Mouse (Mus musculus) hindbrain, embryonic 16.5 days (tissue): ENCODE measurements around the gene Fkbp7. TPM values are rescaled to one million over a fixed set of nuclear protein-coding genes. Genes with fewer than 3 reads are reported as not detected.

ENCODE experiments used
- ATAC-seq: fragments of 200-750 bp; cut with Nextera tagmentation; 2 replicates; pipeline ENCODE4 v1.8.0; 2017; ENCODE audit warnings: moderate TSS enrichment, moderate library complexity
- H3K27ac ChIP-seq: fragments of 300-500 bp; sonication (generic); 2 replicates; pipeline ENCODE4 v1.5.1; 2014; ENCODE audit warnings: low read depth, mild to moderate bottlenecking, control low read depth, low read length, moderate library complexity
- H3K27me3 ChIP-seq: fragments of 300-500 bp; sonication (generic); replicated peaks from 2 replicates; pipeline ENCODE4 v1.6.1; 2014; ENCODE audit warnings: low read length; ENCODE audit not compliant: control insufficient read depth, insufficient read depth
- H3K36me3 ChIP-seq: fragments of 300-500 bp; sonication (generic); 2 replicates; pipeline ENCODE4 v1.6.1; 2014; ENCODE audit warnings: mild to moderate bottlenecking, low read length, moderate library complexity, mixed read lengths; ENCODE audit not compliant: control insufficient read depth, insufficient read depth
- H3K4me1 ChIP-seq: fragments of 300-500 bp; sonication (generic); 2 replicates; pipeline ENCODE4 v1.6.1; 2014; ENCODE audit warnings: low read depth, low read length; ENCODE audit not compliant: control insufficient read depth, insufficient read depth
- H3K4me2 ChIP-seq: fragments of 300-500 bp; sonication (generic); 2 replicates; pipeline ENCODE4 v1.6.1; 2014; ENCODE audit warnings: mild to moderate bottlenecking, low read length, control low read depth, moderate library complexity
- H3K4me3 ChIP-seq: fragments of 300-500 bp; sonication (generic); 2 replicates; pipeline ENCODE4 v1.5.1; 2014; ENCODE audit warnings: mild to moderate bottlenecking, low read length, control low read depth, moderate library complexity
- H3K9ac ChIP-seq: fragments of 300-500 bp; sonication (generic); 2 replicates; pipeline ENCODE4 v1.6.1; 2014; ENCODE audit warnings: low read depth, mild to moderate bottlenecking, control low read depth, low read length, moderate library complexity
- H3K9me3 ChIP-seq: fragments of 300-500 bp; sonication (generic); 2 replicates; pipeline ENCODE4 v1.6.1; 2014; ENCODE audit warnings: mild to moderate bottlenecking, low read length, moderate library complexity; ENCODE audit not compliant: control insufficient read depth
- WGBS: fragments of 180-500 bp; shearing (Covaris S2); extraction: QIAGEN DNeasy Blood & Tissue Kit; methylation state at CpG from one replicate; pipeline ENCODE4 v1.1.7; 2014; 5-methylcytosine and 5-hydroxymethylcytosine counted together
- polyA plus RNA-seq: library from polyadenylated mRNA; unstranded; fragments of >200 nt; fragmentation: Nextera tagmentation; extraction: Ambion mirVana; gene quantifications from 2 replicates; pipeline ENCODE4 v1.2.1, GENCODE M21; 2015

The Fkbp7 gene
- polyA plus RNA-seq, 1 experiment from 2014 or later: 12.7 TPM

- WGBS: 36% methylated on average over 7 of the region's 7 CpGs
- H3K36me3 ChIP-seq: no peaks in the 10 kb centered on the region
- H3K4me3 ChIP-seq: peak overlapping the region; percentile 49
- H3K27ac ChIP-seq: peak overlapping the region; percentile 68
- H3K27me3 ChIP-seq: no peaks in the 10 kb centered on the region
- no peak overlapping the region; the same call in 1 of the 2 replicates for H3K9ac ChIP-seq
- H3K4me1 ChIP-seq: peaks cover 28% of the 10 kb centered on the region
- H3K4me2 ChIP-seq: peak overlapping the region; percentile 69
- no peak for ATAC-seq
- H3K9me3 ChIP-seq: no peaks in the 10 kb centered on the region
These were observed 661 bp upstream of the Fkbp7 start for GRCm38 (mm10) chr2:76673472-76674081.

GRCm38 (mm10) chr2:76672134-76672745 lies 676 bp downstream of the Fkbp7 start:
- Histone ChIP-seq H3K9me3 (no peaks in the 10 kb centered on the region), H3K27me3 (no peaks in the 10 kb centered on the region), H3K4me3 (peak overlapping the region; percentile 49), H3K9ac (peak overlapping the region; percentile 59), H3K27ac (peak overlapping the region; percentile 68), H3K4me2 (peak overlapping the region; percentile 69), H3K36me3 (no peaks in the 10 kb centered on the region), H3K4me1 (peaks cover 28% of the 10 kb centered on the region)
- 41% methylated on average over 9 of the region's 9 CpGs for WGBS
- ATAC-seq: no peak

GRCm38 (mm10) chr2:76671641-76672040 lies 1.3 kb downstream of the Fkbp7 start:
- Histone ChIP-seq H3K27me3 (no peaks in the 10 kb centered on the region), H3K4me3 (peak overlapping the region; percentile 49), H3K9ac (no peak overlapping the region; the same call in 1 of the 2 replicates), H3K4me1 (peaks cover 25% of the 10 kb centered on the region), H3K9me3 (no peaks in the 10 kb centered on the region), H3K36me3 (no peaks in the 10 kb centered on the region), H3K27ac (no peak overlapping the region), H3K4me2 (peak overlapping the region; percentile 69)
- ATAC-seq: no peak
- WGBS: 85% methylated on average over 6 of the region's 6 CpGs

- H3K27me3 ChIP-seq: no peaks in the 10 kb centered on the region
- ATAC-seq: no peak
- peaks cover 3% of the 10 kb centered on the region; the same call in 1 of the 2 replicates for H3K36me3 ChIP-seq
- H3K4me2 ChIP-seq: no peak overlapping the region
- WGBS: 79% methylated on average over 5 of the region's 5 CpGs
- H3K9me3 ChIP-seq: no peaks in the 10 kb centered on the region
- H3K27ac ChIP-seq: no peak overlapping the region
- H3K4me1 ChIP-seq: peaks cover 7% of the 10 kb centered on the region
- no peak overlapping the region for H3K9ac ChIP-seq
- no peak overlapping the region for H3K4me3 ChIP-seq
These were observed 5.7 kb downstream of the Fkbp7 start for GRCm38 (mm10) chr2:76667200-76667599.

- Histone ChIP-seq H3K4me3 (no peak overlapping the region), H3K4me2 (no peak overlapping the region), H3K27me3 (no peaks in the 10 kb centered on the region), H3K27ac (no peak overlapping the region), H3K4me1 (no peaks in the 10 kb centered on the region), H3K36me3 (peaks cover 3% of the 10 kb centered on the region; the same call in 1 of the 2 replicates), H3K9me3 (no peaks in the 10 kb centered on the region), H3K9ac (no peak overlapping the region)
- ATAC-seq: no peak
- WGBS: 97% methylated on average over 7 of the region's 7 CpGs
These were observed 7.4 kb downstream of the Fkbp7 start for GRCm38 (mm10) chr2:76665531-76665930.

- H3K4me3 ChIP-seq: no peak overlapping the region
- 54% methylated on average over 8 of the region's 8 CpGs for WGBS
- H3K27ac ChIP-seq: no peak overlapping the region
- H3K9ac ChIP-seq: no peak overlapping the region
- H3K27me3 ChIP-seq: no peaks in the 10 kb centered on the region
- no peak overlapping the region for H3K4me2 ChIP-seq
- no peaks in the 10 kb centered on the region for H3K9me3 ChIP-seq
- H3K36me3 ChIP-seq: no peaks in the 10 kb centered on the region; the same call in 1 of the 2 replicates
- ATAC-seq: no peak
- H3K4me1 ChIP-seq: no peaks in the 10 kb centered on the region
These were observed 13.5 kb downstream of the Fkbp7 start for GRCm38 (mm10) chr2:76659419-76659818.

- no peak overlapping the region for H3K4me3 ChIP-seq
- H3K9me3 ChIP-seq: no peaks in the 10 kb centered on the region
- no peaks in the 10 kb centered on the region for H3K36me3 ChIP-seq
- H3K4me1 ChIP-seq: no peaks in the 10 kb centered on the region
- H3K9ac ChIP-seq: no peak overlapping the region
- H3K27me3 ChIP-seq: no peaks in the 10 kb centered on the region
- no peak overlapping the region for H3K27ac ChIP-seq
- H3K4me2 ChIP-seq: no peak overlapping the region
- 82% methylated on average over 13 of the region's 13 CpGs for WGBS
- no peak for ATAC-seq
These were observed 14.4 kb downstream of the Fkbp7 start for GRCm38 (mm10) chr2:76658551-76658950.

GRCm38 (mm10) chr2:76655982-76656381 lies 16.9 kb downstream of the Fkbp7 start:
- no peaks in the 10 kb centered on the region for H3K36me3 ChIP-seq
- no peak for ATAC-seq
- H3K4me1 ChIP-seq: no peaks in the 10 kb centered on the region
- H3K4me2 ChIP-seq: no peak overlapping the region
- H3K27me3 ChIP-seq: no peaks in the 10 kb centered on the region
- H3K9me3 ChIP-seq: no peaks in the 10 kb centered on the region
- no peak overlapping the region for H3K4me3 ChIP-seq
- no peak overlapping the region for H3K9ac ChIP-seq
- WGBS: 22% methylated on average over 1 of the region's 1 CpGs
- H3K27ac ChIP-seq: no peak overlapping the region

- H3K36me3 ChIP-seq: no peaks in the 10 kb centered on the region
- H3K4me1 ChIP-seq: no peaks in the 10 kb centered on the region
- no peak overlapping the region for H3K27ac ChIP-seq
- WGBS: 82% methylated on average over 3 of the region's 3 CpGs
- ATAC-seq: no peak
- no peaks in the 10 kb centered on the region for H3K27me3 ChIP-seq
- no peak overlapping the region for H3K4me3 ChIP-seq
- no peaks in the 10 kb centered on the region for H3K9me3 ChIP-seq
- H3K9ac ChIP-seq: no peak overlapping the region
- H3K4me2 ChIP-seq: no peak overlapping the region
These were observed 17.5 kb downstream of the Fkbp7 start for GRCm38 (mm10) chr2:76655444-76655843.
